Mouse (Mus musculus) inflammation-experienced regulatory T-cells, adult 6 months (primary cell): ENCODE data around the gene 4930539E08Rik. TPM values are rescaled to one million over a fixed set of nuclear protein-coding genes. Genes with fewer than 3 reads are reported as not detected.

ENCODE experiments used
- ATAC-seq: one replicate; pipeline ENCODE4 v1.8.0; 2017
- polyA plus RNA-seq, 3 experiments: library from polyadenylated mRNA; unstranded; fragments of 100-300 nt; shearing (Covaris generic); gene quantifications; one replicate each; pipeline ENCODE4 v1.2.1; 2017

The 4930539E08Rik gene
- polyA plus RNA-seq, 3 experiments from 2014 or later: 0.25 to 3.2 (median 2.7) TPM

GRCm38 (mm10) chr17:28930392-28931074 lies 15.4 kb upstream of the 4930539E08Rik start:
- ATAC-seq: no peak

GRCm38 (mm10) chr17:28929369-28929768 lies 14.2 kb upstream of the 4930539E08Rik start:
- no peak for ATAC-seq

- ATAC-seq: no peak
Measured at GRCm38 (mm10) chr17:28928004-28928403, 12.9 kb upstream of the 4930539E08Rik start.

- no peak for ATAC-seq
Measured at GRCm38 (mm10) chr17:28926866-28927635, 11.9 kb upstream of the 4930539E08Rik start.

GRCm38 (mm10) chr17:28926380-28926779 lies 11.3 kb upstream of the 4930539E08Rik start:
- peak; percentile 61 for ATAC-seq

GRCm38 (mm10) chr17:28924957-28925595 lies 10.0 kb upstream of the 4930539E08Rik start:
- ATAC-seq: no peak

GRCm38 (mm10) chr17:28922096-28922495 lies 7.0 kb upstream of the 4930539E08Rik start:
- no peak for ATAC-seq

GRCm38 (mm10) chr17:28921086-28921485 lies 6.0 kb upstream of the 4930539E08Rik start:
- ATAC-seq: no peak

- no peak for ATAC-seq
Measured at GRCm38 (mm10) chr17:28916520-28916919, 1.4 kb upstream of the 4930539E08Rik start.

- ATAC-seq: no peak
Measured at GRCm38 (mm10) chr17:28913940-28914339, 1.2 kb downstream of the 4930539E08Rik start.

GRCm38 (mm10) chr17:28913200-28913599 lies 1.9 kb downstream of the 4930539E08Rik start:
- ATAC-seq: no peak

GRCm38 (mm10) chr17:28910139-28910538 lies 5.0 kb downstream of the 4930539E08Rik start:
- no peak for ATAC-seq

- ATAC-seq: peak; percentile 56
Measured at GRCm38 (mm10) chr17:28909252-28909941, 5.7 kb downstream of the 4930539E08Rik start.

- ATAC-seq: peak; percentile 51
Measured at GRCm38 (mm10) chr17:28907959-28908358, 7.2 kb downstream of the 4930539E08Rik start.

GRCm38 (mm10) chr17:28905377-28905916 lies 9.7 kb downstream of the 4930539E08Rik start:
- no peak for ATAC-seq

GRCm38 (mm10) chr17:28904546-28905376 lies 10.4 kb downstream of the 4930539E08Rik start:
- peak; percentile 36 for ATAC-seq

GRCm38 (mm10) chr17:28901559-28901958 lies 13.6 kb downstream of the 4930539E08Rik start:
- ATAC-seq: no peak

GRCm38 (mm10) chr17:28899427-28899826 lies 15.7 kb downstream of the 4930539E08Rik start:
- ATAC-seq: no peak

GRCm38 (mm10) chr17:28898249-28898648 lies 16.9 kb downstream of the 4930539E08Rik start:
- ATAC-seq: no peak

- no peak for ATAC-seq
Measured at GRCm38 (mm10) chr17:28897817-28898216, 17.3 kb downstream of the 4930539E08Rik start.

GRCm38 (mm10) chr17:28896095-28896780 lies 18.9 kb downstream of the 4930539E08Rik start:
- no peak for ATAC-seq
